Mouse (Mus musculus) myocyte (in vitro differentiated cells): ENCODE data around the gene Atrip. TPM values are rescaled to one million over a fixed set of nuclear protein-coding genes. Genes with fewer than 3 reads are reported as not detected.

ENCODE experiments used
- H3K27me3 ChIP-seq: one replicate; pipeline ENCODE4 v1.6.1; 2011; ENCODE audit not compliant: control insufficient read depth, insufficient read depth, insufficient read length
- H3K36me3 ChIP-seq: one replicate; pipeline ENCODE4 v1.6.1; 2011; ENCODE audit not compliant: control insufficient read depth, insufficient read depth
- H3K4me2 ChIP-seq: one replicate; pipeline ENCODE4 v1.6.1; 2011; ENCODE audit warnings: low read depth, control low read depth
- H3K4me3 ChIP-seq: one replicate; pipeline ENCODE4 v1.5.1; 2011; ENCODE audit warnings: mild to moderate bottlenecking, control low read depth, moderate library complexity
- H3K79me2 ChIP-seq: one replicate; pipeline ENCODE4 v1.6.1; 2011; ENCODE audit not compliant: control insufficient read depth, insufficient read depth
- H3ac ChIP-seq: one replicate; pipeline ENCODE4 v1.6.1; 2011; ENCODE audit not compliant: control insufficient read depth, insufficient read length
- CEBPB ChIP-seq: IDR thresholded peaks from 2 replicates; pipeline ENCODE4 v1.6.1; 2011; ENCODE audit warnings: mild to moderate bottlenecking, moderate library complexity; ENCODE audit not compliant: poor library complexity, insufficient read depth, severe bottlenecking
- E2F4 ChIP-seq: IDR thresholded peaks from one replicate; pipeline ENCODE4 v1.6.1; 2011; ENCODE audit warnings: mild to moderate bottlenecking, control low read depth, moderate library complexity; ENCODE audit not compliant: insufficient read depth
- MAX ChIP-seq: IDR thresholded peaks from one replicate; pipeline ENCODE4 v1.6.1; 2011; ENCODE audit warnings: low read depth, mild to moderate bottlenecking, control low read depth
- MYOD1 ChIP-seq, 3 experiments: IDR thresholded peaks; one replicate each; pipeline ENCODE4 v1.6.1; 2011; ENCODE audit warnings: control low read depth in 2 of 3, low read depth in 2 of 3, mild to moderate bottlenecking in 2 of 3, moderate library complexity in 1 of 3; ENCODE audit not compliant: insufficient read length in 2 of 3, control insufficient read depth in 1 of 3
- MYOG ChIP-seq, 3 experiments: IDR thresholded peaks; one replicate each; pipeline ENCODE4 v1.6.1; 2011; ENCODE audit warnings: control low read depth in 2 of 3, low read depth in 2 of 3, mild to moderate bottlenecking in 2 of 3; ENCODE audit not compliant: insufficient read length in 2 of 3, control insufficient read depth in 1 of 3, insufficient read depth in 1 of 3
- POLR2A ChIP-seq: IDR thresholded peaks from one replicate; pipeline ENCODE4 v1.6.1; 2011; ENCODE audit warnings: low read depth, mild to moderate bottlenecking, control low read depth, moderate library complexity; ENCODE audit not compliant: insufficient read length
- POLR2AphosphoS2 ChIP-seq: IDR thresholded peaks from one replicate; pipeline ENCODE4 v1.6.1; 2011; ENCODE audit warnings: low read depth, control low read depth; ENCODE audit not compliant: insufficient read length
- REST ChIP-seq: IDR thresholded peaks from one replicate; pipeline ENCODE4 v1.6.1; 2011; ENCODE audit warnings: mild to moderate bottlenecking, control low read depth, moderate library complexity; ENCODE audit not compliant: insufficient read depth, insufficient read length
- SRF ChIP-seq: IDR thresholded peaks from one replicate; pipeline ENCODE4 v1.6.1; 2011; ENCODE audit warnings: low read depth; ENCODE audit not compliant: control insufficient read depth, insufficient read length
- TCF12 ChIP-seq: IDR thresholded peaks from one replicate; pipeline ENCODE4 v1.6.1; 2011; ENCODE audit warnings: mild to moderate bottlenecking, control low read depth; ENCODE audit not compliant: poor library complexity, insufficient read depth, severe bottlenecking
- TCF3 ChIP-seq: IDR thresholded peaks from one replicate; pipeline ENCODE4 v1.6.1; 2011; ENCODE audit warnings: low read depth, control low read depth; ENCODE audit not compliant: insufficient read length
- USF1 ChIP-seq: IDR thresholded peaks from one replicate; pipeline ENCODE4 v1.6.1; 2011; ENCODE audit warnings: low read depth, mild to moderate bottlenecking, control low read depth, moderate library complexity
- polyA plus RNA-seq: library from polyadenylated mRNA; unstranded; fragments of >200 nt; fragmentation: generic; extraction: Trizol; gene quantifications from one replicate; pipeline ENCODE4 v1.2.1, GENCODE M21; 2012; ENCODE audit warnings: missing spikeins

Gene Atrip
- polyA plus RNA-seq, 1 experiment, result 9.6 TPM

- Histone ChIP-seq H3K4me2 (no peak overlapping the region), H3K36me3 (no peaks in the 10 kb centered on the region), H3K4me3 (no peak overlapping the region), H3ac (no peak overlapping the region), H3K79me2 (no peaks in the 10 kb centered on the region), H3K27me3 (no peaks in the 10 kb centered on the region)
- TF ChIP-seq POLR2A (no peak), MYOD1 (IDR thresholded peaks at IDR 0.05; ENCODE audit: control insufficient read depth in 1 of 3, insufficient read length in 2 of 3, low read depth in 2 of 3) (no peak), E2F4 (no peak), POLR2AphosphoS2 (no peak), MAX (no peak), SRF (no peak), MYOG (IDR thresholded peaks at IDR 0.05; ENCODE audit: control insufficient read depth in 1 of 3, insufficient read depth in 1 of 3, insufficient read length in 2 of 3, low read depth in 2 of 3) (no peak), TCF12 (no peak), REST (no peak), CEBPB (no peak), USF1 (no peak), TCF3 (no peak)
Measured at GRCm38 (mm10) chr9:109016973-109017604, 56.8 kb downstream of the Atrip start.

DNA sequence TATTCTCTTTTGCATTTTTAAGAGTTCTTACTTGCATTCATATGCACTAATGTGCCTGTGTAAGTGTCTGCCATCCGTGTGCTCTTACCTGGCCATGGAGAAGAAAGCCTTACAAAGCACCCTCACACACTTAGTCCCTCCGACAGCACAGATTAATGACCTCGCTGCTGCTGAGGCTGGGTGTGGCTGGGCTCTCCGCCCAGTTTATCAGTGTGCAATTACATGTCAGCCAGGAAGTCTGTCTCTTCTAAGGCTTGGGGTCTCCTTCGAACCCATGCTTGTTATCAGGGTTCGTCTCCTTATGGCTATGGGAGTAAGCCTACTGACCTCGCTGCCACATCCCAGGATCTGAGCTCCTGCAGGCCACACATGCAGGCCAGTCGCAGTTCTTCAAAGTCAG, 58.5 kb downstream of the Atrip start:
- H3K27me3 ChIP-seq, result no peaks in the 10 kb centered on the region
- H3K4me2 ChIP-seq, result no peak overlapping the region
- no peak for TF ChIP-seq SRF
- no peak for TF ChIP-seq CEBPB
- TF ChIP-seq MYOD1 (IDR thresholded peaks at IDR 0.05; ENCODE audit: control insufficient read depth in 1 of 3, insufficient read length in 2 of 3, low read depth in 2 of 3), result no peak
- TF ChIP-seq POLR2A, result no peak
- no peak for TF ChIP-seq MYOG (IDR thresholded peaks at IDR 0.05; ENCODE audit: control insufficient read depth in 1 of 3, insufficient read depth in 1 of 3, insufficient read length in 2 of 3, low read depth in 2 of 3)
- no peak for TF ChIP-seq POLR2AphosphoS2
- TF ChIP-seq E2F4, result no peak
- H3K4me3 ChIP-seq, result no peak overlapping the region
- H3K36me3 ChIP-seq, result no peaks in the 10 kb centered on the region
- H3ac ChIP-seq, result no peak overlapping the region
- H3K79me2 ChIP-seq, result no peaks in the 10 kb centered on the region

DNA sequence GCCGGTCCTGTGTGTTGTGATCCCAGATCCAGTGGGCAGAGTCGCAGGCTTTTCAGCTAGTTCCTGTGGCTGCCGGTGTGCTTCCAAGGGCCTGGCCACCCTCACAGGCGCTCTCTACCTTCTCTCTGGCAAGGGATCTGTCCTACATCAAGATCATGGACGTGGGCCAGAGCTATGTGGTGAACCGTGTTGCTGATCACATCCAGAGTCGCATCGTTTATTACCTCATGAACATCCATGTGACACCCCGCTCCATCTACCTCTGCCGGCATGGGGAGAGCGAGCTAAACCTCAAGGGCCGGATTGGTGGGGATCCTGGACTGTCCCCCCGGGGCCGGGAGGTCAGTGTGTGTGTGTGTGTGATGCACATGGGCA, 63.6 kb downstream of the Atrip start:
- Histone ChIP-seq H3K4me3 (no peak overlapping the region), H3K36me3 (no peaks in the 10 kb centered on the region), H3K4me2 (no peak overlapping the region), H3K27me3 (no peaks in the 10 kb centered on the region), H3ac (no peak overlapping the region), H3K79me2 (no peaks in the 10 kb centered on the region)
- TF ChIP-seq MYOG (IDR thresholded peaks at IDR 0.05; ENCODE audit: control insufficient read depth in 1 of 3, insufficient read depth in 1 of 3, insufficient read length in 2 of 3, low read depth in 2 of 3) (no peak), SRF (no peak), REST (no peak), MAX (no peak)

DNA sequence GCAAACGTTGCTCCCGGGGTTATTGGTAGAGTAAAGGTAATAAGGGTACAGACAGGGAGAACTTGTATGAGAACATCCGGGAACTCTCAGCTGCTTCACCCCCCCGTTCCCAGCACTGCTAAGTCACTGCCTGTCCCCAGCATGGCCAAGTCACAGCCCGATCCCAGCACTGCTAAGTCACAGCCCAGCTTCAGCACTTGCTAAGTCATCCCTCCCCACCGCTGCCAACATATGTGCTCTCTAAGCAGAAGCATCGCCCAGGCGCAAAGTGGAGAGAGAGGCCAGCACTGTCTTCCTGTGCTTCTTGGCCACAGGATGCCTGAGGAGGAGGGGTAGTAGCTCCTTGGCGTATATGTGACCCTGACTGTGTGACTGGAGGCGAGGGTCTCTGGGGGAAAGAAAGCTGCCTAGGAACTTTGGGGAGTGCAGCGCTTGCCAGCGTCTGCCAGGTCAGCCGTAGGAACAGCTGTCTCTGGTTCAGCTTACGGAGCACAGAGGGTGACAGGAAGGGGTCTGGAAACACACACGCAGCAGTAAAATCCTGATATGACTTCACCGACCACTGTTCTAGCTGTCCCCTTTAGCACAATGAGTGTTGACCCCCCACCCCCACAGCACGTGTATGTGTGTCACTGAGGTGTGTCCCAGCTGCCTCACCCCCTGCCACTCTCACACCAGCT, 64.1 kb downstream of the Atrip start:
- no peak overlapping the region for H3K4me3 ChIP-seq
- no peaks in the 10 kb centered on the region for H3K27me3 ChIP-seq
- H3K4me2 ChIP-seq, result no peak overlapping the region
- TF ChIP-seq MAX, result no peak
- no peak for TF ChIP-seq E2F4
- TF ChIP-seq MYOG (IDR thresholded peaks at IDR 0.05; ENCODE audit: control insufficient read depth in 1 of 3, insufficient read depth in 1 of 3, insufficient read length in 2 of 3, low read depth in 2 of 3), result peak in 1 of 3 experiments; percentile 42
- TF ChIP-seq POLR2A, result no peak
- no peak for TF ChIP-seq USF1
- peak in 1 of 3 experiments; percentile 74 for TF ChIP-seq MYOD1 (IDR thresholded peaks at IDR 0.05; ENCODE audit: control insufficient read depth in 1 of 3, insufficient read length in 2 of 3, low read depth in 2 of 3)
- TF ChIP-seq POLR2AphosphoS2, result no peak
- TF ChIP-seq TCF3, result no peak
- TF ChIP-seq SRF, result no peak
- TF ChIP-seq TCF12, result no peak
- no peak for TF ChIP-seq CEBPB
- no peak for TF ChIP-seq REST
- H3K36me3 ChIP-seq, result no peaks in the 10 kb centered on the region
- H3K79me2 ChIP-seq, result no peaks in the 10 kb centered on the region
- no peak overlapping the region for H3ac ChIP-seq

DNA sequence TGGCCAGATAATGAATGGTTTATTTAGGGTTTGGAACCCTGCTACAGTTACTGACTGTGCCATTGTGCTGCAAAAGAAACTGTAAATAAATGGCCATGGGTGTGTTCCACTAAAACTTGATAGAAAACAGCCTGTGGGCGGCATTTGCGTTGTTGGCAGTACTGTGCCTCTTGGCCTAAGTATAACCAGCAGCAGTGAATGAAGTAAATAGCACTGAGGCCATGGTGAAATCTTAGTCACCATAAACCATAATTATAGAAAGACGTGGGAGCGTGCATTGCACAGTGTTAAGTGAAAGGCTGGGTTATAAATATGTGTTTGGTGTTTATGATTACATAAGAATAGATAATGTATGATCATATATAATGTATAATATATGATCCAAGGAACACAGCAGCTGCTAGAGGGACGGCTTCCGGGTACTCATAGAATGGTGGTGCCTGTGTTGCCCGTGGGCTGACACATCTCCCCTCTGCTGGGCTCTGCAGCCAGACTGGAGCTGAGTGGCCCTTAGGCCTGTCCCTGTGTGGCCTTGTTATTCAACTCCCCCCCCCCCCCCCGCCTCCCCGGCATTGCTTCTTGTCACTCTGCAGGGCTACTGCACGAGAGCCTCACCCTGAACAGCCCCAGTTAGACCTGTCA, 64.8 kb downstream of the Atrip start:
- H3K27me3 ChIP-seq, result no peaks in the 10 kb centered on the region
- no peaks in the 10 kb centered on the region for H3K79me2 ChIP-seq
- no peak overlapping the region for H3ac ChIP-seq
- H3K4me2 ChIP-seq, result no peak overlapping the region
- TF ChIP-seq SRF (no peak), TCF12 (no peak), REST (no peak), POLR2AphosphoS2 (no peak), MYOD1 (IDR thresholded peaks at IDR 0.05; ENCODE audit: control insufficient read depth in 1 of 3, insufficient read length in 2 of 3, low read depth in 2 of 3) (no peak), TCF3 (no peak), POLR2A (no peak), USF1 (no peak), CEBPB (no peak), MAX (no peak), MYOG (IDR thresholded peaks at IDR 0.05; ENCODE audit: control insufficient read depth in 1 of 3, insufficient read depth in 1 of 3, insufficient read length in 2 of 3, low read depth in 2 of 3) (no peak), E2F4 (no peak)
- no peaks in the 10 kb centered on the region for H3K36me3 ChIP-seq
- H3K4me3 ChIP-seq, result no peak overlapping the region
